Mouse (Mus musculus) CH12.LX (cell line): ENCODE measurements around the gene Ccdc8.

ENCODE experiments used
- CTCF ChIP-seq, 2 experiments: IDR thresholded peaks in 1 of 2; conservative IDR thresholded peaks in 1 of 2; 2 replicates each; pipeline ENCODE4 v1.5.1; 2011 to 2012; ENCODE audit warnings: low read depth in 2 of 2, low read length in 2 of 2, improper control_type of control experiment in 1 of 2, inconsistent platforms in 1 of 2, mild to moderate bottlenecking in 1 of 2, moderate library complexity in 1 of 2
- ELF1 ChIP-seq: IDR thresholded peaks from 2 replicates; pipeline ENCODE4 v1.6.1; 2014; ENCODE audit warnings: low read depth, mild to moderate bottlenecking, inconsistent platforms, low read length, improper control_type of control experiment
- ETS1 ChIP-seq: conservative IDR thresholded peaks from 2 replicates; pipeline ENCODE4 v1.6.1; 2012; ENCODE audit warnings: low read depth, mild to moderate bottlenecking, inconsistent platforms, low read length, improper control_type of control experiment, moderate library complexity
- GABPA ChIP-seq: IDR thresholded peaks from 2 replicates; pipeline ENCODE4 v1.6.1; 2012; ENCODE audit warnings: low read depth, low read length, improper control_type of control experiment, inconsistent platforms; ENCODE audit not compliant: insufficient replicate concordance
- HCFC1 ChIP-seq: IDR thresholded peaks from 2 replicates; pipeline ENCODE4 v1.6.1; 2012; ENCODE audit warnings: low read depth, mild to moderate bottlenecking, inconsistent platforms, low read length, improper control_type of control experiment
- POLR2A ChIP-seq: IDR thresholded peaks from 2 replicates; pipeline ENCODE4 v1.6.1; 2011; ENCODE audit warnings: low read depth, mild to moderate bottlenecking, improper control_type of control experiment, low read length
- UBTF ChIP-seq: IDR thresholded peaks from 2 replicates; pipeline ENCODE4 v1.6.1; 2012; ENCODE audit warnings: low read depth, mild to moderate bottlenecking, inconsistent platforms, low read length, improper control_type of control experiment, moderate library complexity

DNA sequence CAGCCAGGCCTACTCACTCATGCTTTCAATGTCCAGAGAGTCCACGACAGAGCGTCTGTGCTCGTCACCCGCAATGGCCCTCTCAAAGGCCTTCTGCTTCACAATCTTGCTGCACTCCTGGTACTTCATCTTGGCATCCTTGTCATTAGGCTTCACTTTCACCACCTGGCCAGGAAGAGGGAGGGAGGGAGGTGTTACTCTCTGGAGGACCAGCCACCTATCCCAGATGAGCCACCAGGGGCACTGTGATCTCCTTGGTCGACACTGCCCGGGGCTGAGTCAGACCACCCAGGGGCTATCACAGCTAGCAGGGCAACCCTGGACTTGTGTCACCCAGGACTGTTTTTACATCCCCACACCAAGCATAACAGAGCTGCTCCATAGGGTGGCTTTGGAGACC is 22.9 kb downstream of the Ccdc8 start:
- TF ChIP-seq CTCF (conservative IDR thresholded peaks at IDR 0.05 in 1 of 2, IDR thresholded peaks at IDR 0.05 in 1 of 2; ENCODE audit: low read depth in 2 of 2, low read length in 2 of 2) (peak in 1 of 2 experiments; percentile 17; a peak in 2 of 4 replicates), GABPA (no peak), UBTF (no peak), POLR2A (no peak), HCFC1 (no peak), ETS1 (no peak), ELF1 (no peak)
